Mouse (Mus musculus) embryonic fibroblast, embryonic 13.5 days (primary cell): ENCODE measurements around the gene Gm49353.

Experiments used
- CTCF ChIP-seq: IDR thresholded peaks from 2 replicates; pipeline ENCODE4 v1.5.1; 2011; ENCODE audit warnings: mild to moderate bottlenecking, control low read depth, low read length, moderate library complexity, borderline replicate concordance; ENCODE audit not compliant: insufficient read depth
- POLR2A ChIP-seq: IDR thresholded peaks from 2 replicates; pipeline ENCODE4 v1.6.1; 2011; ENCODE audit warnings: low read depth, mild to moderate bottlenecking, control low read depth, low read length, moderate library complexity

- TF ChIP-seq POLR2A: no peak
- TF ChIP-seq CTCF: no peak
Observed at GRCm38 (mm10) chr10:29200609-29201008, 1.9 kb downstream of the Gm49353 start.
